Mouse (Mus musculus): ENCODE data around the gene E130308A19Rik. TPM values are rescaled to one million over a fixed set of nuclear protein-coding genes. Genes with fewer than 3 reads are reported as not detected.
A peak's percentile ranks its signal among the peaks of the same experiment; 100 is the strongest.
"Not testable (repeated sequence)": the region's sequence is repeated elsewhere in the genome, so short reads cannot be mapped to it uniquely, and the experiment has no call there.

E130308A19Rik gene
- polyA plus RNA-seq, 2 experiments from 2014 or later: 7.6 to 9.1 TPM

GRCm38 (mm10) chr4:59789015-59789414 lies 163.0 kb downstream of the E130308A19Rik start:
- ATAC-seq: no peak

GRCm38 (mm10) chr4:59793626-59794025 lies 167.6 kb downstream of the E130308A19Rik start:
- not testable (repeated sequence) for ATAC-seq

DNA sequence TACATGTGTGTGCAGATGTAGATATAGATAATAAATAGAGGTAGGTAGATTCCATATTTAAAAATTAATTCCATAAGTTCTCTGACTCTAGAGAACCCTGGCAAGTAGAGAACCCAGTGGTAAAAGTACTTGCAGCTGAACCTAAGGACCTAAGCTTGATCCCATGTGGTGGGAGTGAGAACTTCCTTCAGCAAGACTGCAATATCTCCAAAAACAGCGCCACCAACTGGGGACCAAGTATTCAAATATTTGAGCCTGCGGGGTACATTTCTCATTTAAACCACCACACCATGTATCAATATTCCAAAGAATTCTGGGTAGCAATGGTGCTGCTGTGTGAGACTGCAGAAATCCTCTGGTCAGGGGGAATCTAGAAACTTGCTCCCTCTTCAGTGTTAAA lies 168.1 kb downstream of the E130308A19Rik start:
- no peak for ATAC-seq

GRCm38 (mm10) chr4:59795788-59796455 lies 169.9 kb downstream of the E130308A19Rik start:
- no peak for ATAC-seq

- ATAC-seq: no peak
Measured at GRCm38 (mm10) chr4:59800181-59800580, 174.2 kb downstream of the E130308A19Rik start.

- ATAC-seq: no peak
Measured at GRCm38 (mm10) chr4:59801489-59801888, 175.5 kb downstream of the E130308A19Rik start, which contains the start of gene Inip. Gene Inip, minus strand, starts transcription at chr4:59801589.

- ATAC-seq: no peak
Measured at GRCm38 (mm10) chr4:59802107-59802506, 176.1 kb downstream of the E130308A19Rik start.

DNA sequence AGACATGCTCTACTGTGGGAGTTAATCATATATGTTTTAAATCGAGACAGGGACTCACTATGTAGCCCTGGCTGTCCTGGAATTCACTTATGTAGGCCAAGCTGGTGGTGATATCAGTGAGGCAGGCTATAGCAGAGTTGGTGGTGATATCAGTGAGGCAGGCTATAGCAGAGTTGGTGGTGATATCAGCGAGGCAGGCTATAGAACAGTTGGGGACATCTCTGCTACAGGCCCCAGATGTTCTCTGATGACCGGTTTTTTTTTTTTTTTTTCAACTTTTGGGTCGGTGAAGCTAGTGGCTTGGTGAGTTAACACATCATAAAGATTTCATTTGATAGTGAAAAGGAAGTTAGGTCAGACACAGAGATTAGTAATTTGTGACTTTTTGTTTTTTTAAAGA lies 176.8 kb downstream of the E130308A19Rik start:
- no peak for ATAC-seq

GRCm38 (mm10) chr4:59803358-59803757 lies 177.3 kb downstream of the E130308A19Rik start:
- no peak for ATAC-seq

GRCm38 (mm10) chr4:59804754-59805153 lies 178.7 kb downstream of the E130308A19Rik start:
- no peak for ATAC-seq

DNA sequence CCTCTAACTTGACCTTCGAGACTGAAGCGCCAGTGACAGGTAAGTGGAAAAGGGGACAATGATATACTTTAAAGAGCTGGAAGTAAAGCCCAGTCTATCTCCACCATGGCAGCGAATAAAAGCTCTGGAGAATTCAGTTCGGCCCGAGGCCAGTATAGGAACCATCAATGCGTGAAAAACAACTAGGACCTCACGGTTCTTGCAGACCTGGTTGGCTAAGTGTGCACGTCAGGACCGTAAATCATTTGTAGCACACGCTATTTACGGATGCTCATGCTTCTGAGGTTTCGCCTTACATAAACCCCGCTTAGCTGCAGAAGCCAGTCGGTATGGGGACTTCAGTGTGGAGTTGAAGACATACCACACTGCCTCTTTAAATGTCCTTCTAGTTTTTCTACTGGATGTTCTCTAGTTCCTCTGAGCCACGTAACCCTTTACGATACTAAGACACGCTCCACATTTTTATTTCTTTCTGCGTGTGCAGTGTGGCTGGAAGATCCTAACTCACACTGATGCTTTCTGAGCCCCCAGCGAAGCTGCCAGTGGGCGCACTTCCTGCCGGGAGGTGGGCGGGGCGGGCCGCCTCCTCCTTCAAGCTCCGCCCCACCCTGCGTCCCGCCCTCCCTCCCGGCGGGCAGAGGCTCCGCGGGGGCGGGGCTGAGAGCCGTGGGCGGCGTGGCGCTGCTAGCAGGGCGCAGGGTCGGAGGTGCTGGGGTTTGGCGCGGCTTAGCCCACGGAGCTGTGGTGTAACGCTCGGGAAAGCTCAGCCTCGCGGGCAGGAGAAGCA lies 179.4 kb downstream of the E130308A19Rik start, which contains the start of gene Snx30:
Gene Snx30 (plus strand): TSS at position 660 of the 787 bp plus-strand sequence.
- peak; percentile 71 for ATAC-seq

- ATAC-seq: peak; percentile 55
Measured at GRCm38 (mm10) chr4:59805968-59806878, 180.2 kb downstream of the E130308A19Rik start.

GRCm38 (mm10) chr4:59806879-59807195 lies 180.8 kb downstream of the E130308A19Rik start:
- no peak for ATAC-seq

DNA sequence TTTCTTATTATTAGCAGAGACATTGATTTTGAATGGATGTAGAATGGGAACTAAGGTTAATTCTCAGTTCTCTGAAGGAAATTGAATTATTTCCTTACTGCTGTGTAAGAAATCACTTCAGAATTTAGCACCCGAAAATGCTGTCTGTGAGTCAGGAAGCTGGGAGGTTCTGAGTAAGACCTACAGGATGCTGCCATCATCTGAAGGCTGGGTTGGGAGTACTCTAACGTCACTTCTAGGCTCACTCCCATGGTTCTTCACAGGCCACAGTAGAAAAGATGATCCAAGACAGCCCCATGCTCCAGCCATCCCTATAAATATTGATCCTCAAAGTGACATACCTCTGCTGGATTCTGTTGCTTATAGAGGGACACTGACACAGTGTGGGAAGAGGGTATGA lies 181.5 kb downstream of the E130308A19Rik start:
- ATAC-seq: no peak

- no peak for ATAC-seq
Measured at GRCm38 (mm10) chr4:59808396-59808795, 182.4 kb downstream of the E130308A19Rik start.

Other genes starting within 250 kb of the E130308A19Rik start
- 1 to 10 TPM; 1.0 to 3.0 TPM for gene Susd1, start 187.6 kb upstream of the E130308A19Rik start, polyA plus RNA-seq (2017; shearing (Covaris generic))
- 100 to 1,000 TPM in 1 of 2 experiments, 10 to 100 TPM in 1; 93.8 to 108 TPM for gene Ptbp3, start 76.8 kb upstream of the E130308A19Rik start, polyA plus RNA-seq (2017; shearing (Covaris generic))
- gene Hsdl2, start 44.6 kb upstream of the E130308A19Rik start, polyA plus RNA-seq (2017; shearing (Covaris generic)): 10 to 100 TPM; 32.6 to 42.3 TPM
- gene Inip, start 175.4 kb downstream of the E130308A19Rik start, polyA plus RNA-seq (2017; shearing (Covaris generic)): 10 to 100 TPM; 37.2 to 44.7 TPM
- 1 to 10 TPM; 1.6 to 1.9 TPM for gene Snx30, start 179.6 kb downstream of the E130308A19Rik start, polyA plus RNA-seq (2017; shearing (Covaris generic))

Data from activated CD4-positive, CD25-positive, alpha-beta regulatory T cell, adult 4 months (primary cell).